Mouse (Mus musculus): ENCODE measurements around the gene Olfr703. TPM values are rescaled to one million over a fixed set of nuclear protein-coding genes. Genes with fewer than 3 reads are reported as not detected.

Olfr703 gene
- not detected for polyA plus RNA-seq (2015; fragmentation: Illumina TruSeq; extraction: RNeasy Lipid Tissue Mini Kit (QIAGEN cat#74804); ENCODE audit: insufficient read depth, low read depth, low replicate concordance)

GRCm38 (mm10) chr7:106843060-106843459, at the start of gene Olfr703:
Gene Olfr703 (plus strand): TSS chr7:106843360.

GRCm38 (mm10) chr7:106808734-106809133, 34.4 kb upstream of the Olfr703 start, which contains the start of gene Olfr700:
Gene Olfr700 (minus strand): TSS chr7:106808834.

GRCm38 (mm10) chr7:106813829-106814228, 29.3 kb upstream of the Olfr703 start, which contains the start of gene Olfr701:
Gene Olfr701 (plus strand): TSS chr7:106814129.

GRCm38 (mm10) chr7:106833793-106834192, 9.4 kb upstream of the Olfr703 start, which contains the start of gene Olfr702:
Gene Olfr702 (minus strand): TSS chr7:106833893.

GRCm38 (mm10) chr7:106862885-106863284, 19.7 kb downstream of the Olfr703 start, which contains the start of gene Olfr704:
Gene Olfr704 (plus strand): TSS chr7:106863185.

GRCm38 (mm10) chr7:106876791-106877190, 33.6 kb downstream of the Olfr703 start, which contains the start of gene Olfr705:
Gene Olfr705 (minus strand): TSS chr7:106876891.

GRCm38 (mm10) chr7:106888062-106888461, 44.9 kb downstream of the Olfr703 start, which contains the start of gene Olfr706:
Gene Olfr706 (minus strand): TSS chr7:106888162.

Other genes starting within 250 kb of the Olfr703 start
- gene Olfr693, start 162.8 kb upstream of the Olfr703 start, polyA plus RNA-seq (2015; fragmentation: Illumina TruSeq; extraction: RNeasy Lipid Tissue Mini Kit (QIAGEN cat#74804); ENCODE audit: insufficient read depth, low read depth, low replicate concordance): not detected
- gene Olfr694, start 151.5 kb upstream of the Olfr703 start, polyA plus RNA-seq (2015; fragmentation: Illumina TruSeq; extraction: RNeasy Lipid Tissue Mini Kit (QIAGEN cat#74804); ENCODE audit: insufficient read depth, low read depth, low replicate concordance): not detected
- not detected for gene Olfr695, start 127.0 kb upstream of the Olfr703 start, polyA plus RNA-seq (2015; fragmentation: Illumina TruSeq; extraction: RNeasy Lipid Tissue Mini Kit (QIAGEN cat#74804); ENCODE audit: insufficient read depth, low read depth, low replicate concordance)
- not detected for gene Olfr697, start 100.9 kb upstream of the Olfr703 start, polyA plus RNA-seq (2015; fragmentation: Illumina TruSeq; extraction: RNeasy Lipid Tissue Mini Kit (QIAGEN cat#74804); ENCODE audit: insufficient read depth, low read depth, low replicate concordance)
- gene Olfr698, start 88.0 kb upstream of the Olfr703 start, polyA plus RNA-seq (2015; fragmentation: Illumina TruSeq; extraction: RNeasy Lipid Tissue Mini Kit (QIAGEN cat#74804); ENCODE audit: insufficient read depth, low read depth, low replicate concordance): not detected
- gene Olfr699, start 50.2 kb upstream of the Olfr703 start, polyA plus RNA-seq (2015; fragmentation: Illumina TruSeq; extraction: RNeasy Lipid Tissue Mini Kit (QIAGEN cat#74804); ENCODE audit: insufficient read depth, low read depth, low replicate concordance): not detected
- gene Olfr700, start 34.5 kb upstream of the Olfr703 start, polyA plus RNA-seq (2015; fragmentation: Illumina TruSeq; extraction: RNeasy Lipid Tissue Mini Kit (QIAGEN cat#74804); ENCODE audit: insufficient read depth, low read depth, low replicate concordance): not detected
- not detected for gene Olfr701, start 29.2 kb upstream of the Olfr703 start, polyA plus RNA-seq (2015; fragmentation: Illumina TruSeq; extraction: RNeasy Lipid Tissue Mini Kit (QIAGEN cat#74804); ENCODE audit: insufficient read depth, low read depth, low replicate concordance)
- gene Olfr702, start 9.5 kb upstream of the Olfr703 start, polyA plus RNA-seq (2015; fragmentation: Illumina TruSeq; extraction: RNeasy Lipid Tissue Mini Kit (QIAGEN cat#74804); ENCODE audit: insufficient read depth, low read depth, low replicate concordance): not detected
- not detected for gene Olfr704, start 19.8 kb downstream of the Olfr703 start, polyA plus RNA-seq (2015; fragmentation: Illumina TruSeq; extraction: RNeasy Lipid Tissue Mini Kit (QIAGEN cat#74804); ENCODE audit: insufficient read depth, low read depth, low replicate concordance)
- gene Olfr705, start 33.5 kb downstream of the Olfr703 start, polyA plus RNA-seq (2015; fragmentation: Illumina TruSeq; extraction: RNeasy Lipid Tissue Mini Kit (QIAGEN cat#74804); ENCODE audit: insufficient read depth, low read depth, low replicate concordance): not detected
- not detected for gene Olfr706, start 44.8 kb downstream of the Olfr703 start, polyA plus RNA-seq (2015; fragmentation: Illumina TruSeq; extraction: RNeasy Lipid Tissue Mini Kit (QIAGEN cat#74804); ENCODE audit: insufficient read depth, low read depth, low replicate concordance)
- not detected for gene Olfr707, start 57.9 kb downstream of the Olfr703 start, polyA plus RNA-seq (2015; fragmentation: Illumina TruSeq; extraction: RNeasy Lipid Tissue Mini Kit (QIAGEN cat#74804); ENCODE audit: insufficient read depth, low read depth, low replicate concordance)
- gene Olfr1532-ps1, start 64.6 kb downstream of the Olfr703 start, polyA plus RNA-seq (2015; fragmentation: Illumina TruSeq; extraction: RNeasy Lipid Tissue Mini Kit (QIAGEN cat#74804); ENCODE audit: insufficient read depth, low read depth, low replicate concordance): not detected
- not detected for gene Olfr709-ps1, start 88.9 kb downstream of the Olfr703 start, polyA plus RNA-seq (2015; fragmentation: Illumina TruSeq; extraction: RNeasy Lipid Tissue Mini Kit (QIAGEN cat#74804); ENCODE audit: insufficient read depth, low read depth, low replicate concordance)
- gene Olfr710, start 105.0 kb downstream of the Olfr703 start, polyA plus RNA-seq (2015; fragmentation: Illumina TruSeq; extraction: RNeasy Lipid Tissue Mini Kit (QIAGEN cat#74804); ENCODE audit: insufficient read depth, low read depth, low replicate concordance): not detected
- not detected for gene Olfr6, start 120.6 kb downstream of the Olfr703 start, polyA plus RNA-seq (2015; fragmentation: Illumina TruSeq; extraction: RNeasy Lipid Tissue Mini Kit (QIAGEN cat#74804); ENCODE audit: insufficient read depth, low read depth, low replicate concordance)
- gene Olfr711, start 132.1 kb downstream of the Olfr703 start, polyA plus RNA-seq (2015; fragmentation: Illumina TruSeq; extraction: RNeasy Lipid Tissue Mini Kit (QIAGEN cat#74804); ENCODE audit: insufficient read depth, low read depth, low replicate concordance): not detected
- not detected for gene Olfr2, start 162.7 kb downstream of the Olfr703 start, polyA plus RNA-seq (2015; fragmentation: Illumina TruSeq; extraction: RNeasy Lipid Tissue Mini Kit (QIAGEN cat#74804); ENCODE audit: insufficient read depth, low read depth, low replicate concordance)
- gene Olfr713, start 187.8 kb downstream of the Olfr703 start, polyA plus RNA-seq (2015; fragmentation: Illumina TruSeq; extraction: RNeasy Lipid Tissue Mini Kit (QIAGEN cat#74804); ENCODE audit: insufficient read depth, low read depth, low replicate concordance): not detected
- not detected for gene Olfr714, start 227.6 kb downstream of the Olfr703 start, polyA plus RNA-seq (2015; fragmentation: Illumina TruSeq; extraction: RNeasy Lipid Tissue Mini Kit (QIAGEN cat#74804); ENCODE audit: insufficient read depth, low read depth, low replicate concordance)
- not detected for gene Olfr17, start 249.9 kb downstream of the Olfr703 start, polyA plus RNA-seq (2015; fragmentation: Illumina TruSeq; extraction: RNeasy Lipid Tissue Mini Kit (QIAGEN cat#74804); ENCODE audit: insufficient read depth, low read depth, low replicate concordance)